Mouse (Mus musculus) stomach, embryonic 16.5 days (tissue): ENCODE data around the gene Ubr4. TPM values are rescaled to one million over a fixed set of nuclear protein-coding genes. Genes with fewer than 3 reads are reported as not detected.

Experiments used
- ATAC-seq: fragments of 200-750 bp; cut with Nextera tagmentation; 2 replicates; pipeline ENCODE4 v1.8.0; 2017; ENCODE audit warnings: moderate number of reproducible peaks, moderate TSS enrichment; ENCODE audit not compliant: insufficient read depth, low FRiP score
- H3K27ac ChIP-seq: fragments of 300-500 bp; sonication (generic); 2 replicates; pipeline ENCODE4 v1.5.1; 2014; ENCODE audit warnings: low read length
- H3K27me3 ChIP-seq: fragments of 300-500 bp; sonication (generic); 2 replicates; pipeline ENCODE4 v1.6.1; 2014; ENCODE audit warnings: low read length, control low read depth, mixed read lengths; ENCODE audit not compliant: control insufficient read depth, insufficient read depth
- H3K36me3 ChIP-seq: fragments of 300-500 bp; sonication (generic); 2 replicates; pipeline ENCODE4 v1.6.1; 2014; ENCODE audit warnings: low read length; ENCODE audit not compliant: control insufficient read depth, insufficient read depth
- H3K4me1 ChIP-seq: fragments of 300-500 bp; sonication (generic); 2 replicates; pipeline ENCODE4 v1.6.1; 2014; ENCODE audit warnings: low read length, control low read depth, mixed read lengths; ENCODE audit not compliant: control insufficient read depth, insufficient read depth
- H3K4me2 ChIP-seq: fragments of 300-500 bp; sonication (generic); 2 replicates; pipeline ENCODE4 v1.6.1; 2014; ENCODE audit warnings: low read depth, low read length, mixed read lengths
- H3K4me3 ChIP-seq: fragments of 300-500 bp; sonication (generic); replicated peaks from 2 replicates; pipeline ENCODE4 v1.5.1; 2014; ENCODE audit warnings: mild to moderate bottlenecking, low read length
- H3K9ac ChIP-seq: fragments of 300-500 bp; sonication (generic); 2 replicates; pipeline ENCODE4 v1.6.1; 2014; ENCODE audit warnings: low read length
- H3K9me3 ChIP-seq: fragments of 300-500 bp; sonication (generic); replicated peaks from 2 replicates; pipeline ENCODE4 v1.6.1; 2016; ENCODE audit warnings: low read length, control low read depth; ENCODE audit not compliant: control insufficient read depth
- WGBS: fragments of 180-500 bp; shearing (Covaris S2); extraction: QIAGEN DNeasy Blood & Tissue Kit; methylation state at CpG from one replicate; pipeline ENCODE4 v1.1.7; 2014; 5-methylcytosine and 5-hydroxymethylcytosine counted together
- polyA plus RNA-seq: library from polyadenylated mRNA; unstranded; fragments of >200 nt; fragmentation: Nextera tagmentation; extraction: Ambion mirVana; gene quantifications from 2 replicates; pipeline ENCODE4 v1.2.1, GENCODE M21; 2015

Ubr4 gene
- polyA plus RNA-seq, 1 experiment from 2014 or later: 59.9 TPM

DNA sequence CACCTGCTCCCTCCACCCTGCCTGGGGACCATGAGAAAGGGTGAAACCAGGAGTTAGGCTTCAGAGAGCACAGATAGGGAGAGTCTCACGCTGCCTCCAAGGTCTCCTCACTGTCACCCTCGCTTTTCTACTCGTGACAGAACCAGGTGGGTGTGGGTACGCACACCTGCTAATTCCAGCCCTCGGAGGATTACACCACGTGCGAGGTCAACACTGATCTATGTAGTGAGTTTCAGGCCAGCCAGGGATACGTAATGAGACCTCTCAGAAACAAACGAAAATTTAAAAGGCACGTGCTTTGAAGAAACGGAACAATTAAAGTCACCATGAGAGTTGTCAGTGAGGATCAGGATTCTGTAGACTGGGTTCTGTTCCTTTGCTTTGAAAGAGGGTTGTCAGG lies 34.0 kb upstream of the Ubr4 start:
- Histone ChIP-seq H3K27me3 (no peaks in the 10 kb centered on the region), H3K27ac (no peak overlapping the region), H3K9me3 (no peaks in the 10 kb centered on the region), H3K4me1 (no peaks in the 10 kb centered on the region), H3K36me3 (no peaks in the 10 kb centered on the region), H3K4me3 (no peak overlapping the region), H3K4me2 (no peak overlapping the region), H3K9ac (no peak overlapping the region)
- ATAC-seq: no peak
- 89% methylated on average over 11 of the region's 11 CpGs for WGBS

- H3K4me3 ChIP-seq: no peak overlapping the region
- H3K9me3 ChIP-seq: no peaks in the 10 kb centered on the region
- H3K27me3 ChIP-seq: no peaks in the 10 kb centered on the region
- no peak for ATAC-seq
- no peak overlapping the region for H3K9ac ChIP-seq
- H3K4me1 ChIP-seq: no peaks in the 10 kb centered on the region
- no peaks in the 10 kb centered on the region for H3K36me3 ChIP-seq
- no peak overlapping the region for H3K4me2 ChIP-seq
- 88% methylated on average over 4 of the region's 4 CpGs for WGBS
- H3K27ac ChIP-seq: no peak overlapping the region
Measured at GRCm38 (mm10) chr4:139319740-139320139, 32.7 kb upstream of the Ubr4 start.

GRCm38 (mm10) chr4:139330605-139331004 lies 21.8 kb upstream of the Ubr4 start:
- ATAC-seq: peak; percentile 88
- H3K9ac ChIP-seq: no peak overlapping the region
- no peaks in the 10 kb centered on the region for H3K27me3 ChIP-seq
- peak overlapping the region; percentile 34 for H3K4me3 ChIP-seq
- no peaks in the 10 kb centered on the region for H3K9me3 ChIP-seq
- no peaks in the 10 kb centered on the region for H3K36me3 ChIP-seq
- 9% methylated on average over 10 of the region's 10 CpGs for WGBS
- H3K4me2 ChIP-seq: peak overlapping the region; percentile 48
- no peaks in the 10 kb centered on the region for H3K4me1 ChIP-seq
- H3K27ac ChIP-seq: no peak overlapping the region

DNA sequence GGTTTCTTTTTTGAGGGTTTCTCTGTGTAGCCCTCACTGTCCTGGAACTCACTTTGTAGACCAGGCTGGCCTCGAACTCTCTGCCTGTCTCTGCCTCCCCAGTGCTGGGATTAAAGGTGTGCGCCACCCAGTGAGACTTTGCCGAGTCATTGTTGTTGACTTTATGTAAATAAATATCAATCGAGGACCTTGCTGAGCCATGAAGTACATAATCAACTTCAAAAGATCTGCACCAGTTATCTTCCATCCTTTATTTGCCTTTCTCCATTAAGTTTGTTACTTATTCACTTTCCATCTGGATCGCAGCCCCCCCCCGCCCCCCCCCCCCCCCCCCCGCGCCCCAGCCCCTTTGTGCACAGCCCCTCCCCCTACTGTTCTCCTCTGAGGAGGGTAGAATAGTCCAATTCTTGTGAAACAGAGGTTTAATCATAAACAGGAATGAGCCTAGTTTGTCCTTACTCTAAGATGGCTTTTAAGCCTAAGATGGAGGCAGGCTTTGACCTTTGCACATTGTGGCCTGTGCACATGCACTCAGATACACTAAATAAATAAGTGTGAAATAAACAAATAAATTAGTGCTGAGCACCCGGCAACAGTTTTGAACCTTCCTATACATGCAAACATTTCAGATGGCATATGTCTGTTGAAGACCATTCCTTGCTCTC lies 17.6 kb upstream of the Ubr4 start:
- H3K27ac ChIP-seq: no peak overlapping the region
- no peaks in the 10 kb centered on the region for H3K9me3 ChIP-seq
- no peak overlapping the region for H3K4me3 ChIP-seq
- no peaks in the 10 kb centered on the region for H3K36me3 ChIP-seq
- no peak overlapping the region for H3K4me2 ChIP-seq
- WGBS: 50% methylated on average over 6 of the region's 9 CpGs
- H3K4me1 ChIP-seq: peaks cover 4% of the 10 kb centered on the region; the same call in 1 of the 2 replicates
- ATAC-seq: no peak
- no peak overlapping the region for H3K9ac ChIP-seq
- H3K27me3 ChIP-seq: no peaks in the 10 kb centered on the region

- no peaks in the 10 kb centered on the region for H3K27me3 ChIP-seq
- ATAC-seq: peak; percentile 25
- no peak overlapping the region for H3K4me3 ChIP-seq
- no peak overlapping the region for H3K9ac ChIP-seq
- H3K4me1 ChIP-seq: peaks cover 4% of the 10 kb centered on the region; the same call in 1 of the 2 replicates
- no peaks in the 10 kb centered on the region for H3K9me3 ChIP-seq
- H3K4me2 ChIP-seq: no peak overlapping the region
- WGBS: 45% methylated on average over 7 of the region's 7 CpGs
- H3K36me3 ChIP-seq: no peaks in the 10 kb centered on the region
- H3K27ac ChIP-seq: no peak overlapping the region
Measured at GRCm38 (mm10) chr4:139335507-139335906, 16.9 kb upstream of the Ubr4 start.

DNA sequence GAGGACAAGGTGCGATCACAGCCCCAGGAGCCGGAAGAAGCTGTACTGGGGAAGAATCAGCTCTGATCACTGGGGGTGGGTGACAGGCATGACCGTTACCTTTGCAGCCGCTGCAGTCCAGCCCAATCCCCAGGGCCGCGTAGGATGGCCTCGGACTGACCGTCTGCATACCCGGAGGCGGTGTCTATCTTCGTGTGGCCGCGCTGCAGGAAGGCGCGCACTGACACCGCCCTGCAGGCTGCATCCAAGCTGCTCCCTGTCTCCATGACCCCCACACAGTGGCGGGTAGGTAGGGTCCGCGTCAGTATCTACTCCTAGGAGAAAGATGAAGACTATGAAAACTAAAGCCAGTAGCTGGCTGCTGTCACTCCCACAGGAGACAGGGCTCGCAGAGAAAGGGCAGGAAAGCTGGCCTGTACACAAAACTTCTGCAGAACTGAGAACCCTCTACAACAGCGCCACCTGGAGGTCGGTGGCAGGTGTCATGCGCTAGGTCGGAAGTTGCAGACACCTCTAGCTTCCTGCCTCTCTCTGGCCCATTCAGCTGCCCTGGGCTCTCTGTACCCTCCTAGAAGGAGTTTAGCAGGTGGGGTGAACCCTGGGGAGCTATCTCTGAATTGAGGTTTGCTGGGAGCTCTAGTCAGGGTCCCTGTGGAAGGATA lies 15.5 kb upstream of the Ubr4 start:
- H3K27me3 ChIP-seq: no peaks in the 10 kb centered on the region
- no peaks in the 10 kb centered on the region for H3K9me3 ChIP-seq
- peaks cover 4% of the 10 kb centered on the region; the same call in 1 of the 2 replicates for H3K4me1 ChIP-seq
- no peaks in the 10 kb centered on the region for H3K36me3 ChIP-seq
- H3K9ac ChIP-seq: peak overlapping the region; percentile 50; the same call in 1 of the 2 replicates
- peak; percentile 70 for ATAC-seq
- peak overlapping the region; percentile 50 for H3K4me2 ChIP-seq
- 17% methylated on average over 24 of the region's 24 CpGs for WGBS
- peak overlapping the region; percentile 32 for H3K4me3 ChIP-seq
- no peak overlapping the region for H3K27ac ChIP-seq

GRCm38 (mm10) chr4:139338145-139338544 lies 14.3 kb upstream of the Ubr4 start:
- no peaks in the 10 kb centered on the region for H3K9me3 ChIP-seq
- no peak overlapping the region for H3K27ac ChIP-seq
- no peaks in the 10 kb centered on the region for H3K36me3 ChIP-seq
- no peaks in the 10 kb centered on the region for H3K27me3 ChIP-seq
- H3K4me1 ChIP-seq: peaks cover 4% of the 10 kb centered on the region; the same call in 1 of the 2 replicates
- 44% methylated on average over 33 of the region's 33 CpGs for WGBS
- H3K4me3 ChIP-seq: no peak overlapping the region
- H3K4me2 ChIP-seq: no peak overlapping the region
- no peak for ATAC-seq
- H3K9ac ChIP-seq: no peak overlapping the region

- no peak for ATAC-seq
- Histone ChIP-seq H3K27ac (no peak overlapping the region), H3K36me3 (no peaks in the 10 kb centered on the region), H3K9ac (no peak overlapping the region), H3K9me3 (no peaks in the 10 kb centered on the region), H3K4me3 (no peak overlapping the region), H3K27me3 (no peaks in the 10 kb centered on the region), H3K4me1 (peaks cover 4% of the 10 kb centered on the region; the same call in 1 of the 2 replicates), H3K4me2 (no peak overlapping the region)
- 73% methylated on average over 4 of the region's 4 CpGs for WGBS
Measured at GRCm38 (mm10) chr4:139340835-139341234, 11.6 kb upstream of the Ubr4 start.

GRCm38 (mm10) chr4:139341556-139342233 lies 10.7 kb upstream of the Ubr4 start:
- no peaks in the 10 kb centered on the region for H3K36me3 ChIP-seq
- WGBS: 71% methylated on average over 7 of the region's 7 CpGs
- no peak overlapping the region for H3K4me3 ChIP-seq
- no peak overlapping the region for H3K27ac ChIP-seq
- no peak overlapping the region for H3K9ac ChIP-seq
- no peak overlapping the region for H3K4me2 ChIP-seq
- no peak for ATAC-seq
- peaks cover 4% of the 10 kb centered on the region; the same call in 1 of the 2 replicates for H3K4me1 ChIP-seq
- no peaks in the 10 kb centered on the region for H3K27me3 ChIP-seq
- H3K9me3 ChIP-seq: no peaks in the 10 kb centered on the region
